Comparison of ENCODE assay signal across 1 mouse cellular context in the genomic region with DNA sequence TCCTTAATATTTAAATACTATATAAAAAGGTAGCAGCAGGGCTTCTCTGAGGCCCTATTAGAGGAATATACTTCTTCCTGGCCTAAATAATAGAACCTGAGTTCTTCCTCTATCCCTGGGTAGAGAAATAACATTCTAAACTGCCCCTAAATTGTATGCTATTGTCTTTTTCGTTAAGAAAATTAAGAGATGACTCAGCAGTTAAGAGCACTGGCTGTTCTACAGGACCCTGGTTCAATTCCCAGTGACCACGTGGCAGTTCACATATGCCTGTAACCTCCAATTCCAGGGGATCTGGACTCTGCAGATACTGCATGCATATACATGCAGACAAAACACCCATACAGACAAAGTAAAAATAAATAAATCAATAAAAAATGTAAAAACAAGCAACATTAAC.
TF ChIP-seq lines count a peak whose summit lies in the region.

No protein-coding gene starts in this region.

TF ChIP-seq in myocyte, 11 proteins besides CTCF, POLR2A, EP300 and RAD21 (continued from another document):
- TF ChIP-seq USF1 (IDR thresholded peaks at IDR 0.05; ENCODE audit: low read depth) = no peak
